Mouse (Mus musculus) kidney, adult 18-20 months (tissue): Measurements from ENCODE around the gene Atp8b4.

ENCODE experiments used
- DNase-seq: peaks from one replicate; pipeline ENCODE4 v3.0.0; 2021

The Atp8b4 gene

DNA sequence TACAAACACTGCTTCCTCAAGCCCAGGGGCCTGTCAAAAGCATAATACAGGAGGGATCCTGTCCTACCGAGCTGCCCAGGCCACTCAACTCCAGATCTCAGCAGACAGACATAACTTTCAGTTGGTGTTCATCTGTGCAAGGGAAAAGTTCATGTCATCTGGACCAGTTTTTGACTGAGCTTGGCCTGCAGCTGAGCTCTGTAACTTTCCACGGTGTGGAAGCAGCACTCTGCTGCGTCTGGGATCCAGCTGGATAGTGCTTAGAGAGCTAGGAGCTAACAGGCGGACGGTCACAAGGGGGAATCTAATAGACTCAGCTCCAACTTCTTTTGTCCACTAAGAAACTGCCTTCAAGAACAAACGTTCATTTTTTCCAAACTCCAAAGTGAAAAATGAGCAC lies 139.8 kb downstream of the Atp8b4 start:
- DNase-seq: no peak

DNA sequence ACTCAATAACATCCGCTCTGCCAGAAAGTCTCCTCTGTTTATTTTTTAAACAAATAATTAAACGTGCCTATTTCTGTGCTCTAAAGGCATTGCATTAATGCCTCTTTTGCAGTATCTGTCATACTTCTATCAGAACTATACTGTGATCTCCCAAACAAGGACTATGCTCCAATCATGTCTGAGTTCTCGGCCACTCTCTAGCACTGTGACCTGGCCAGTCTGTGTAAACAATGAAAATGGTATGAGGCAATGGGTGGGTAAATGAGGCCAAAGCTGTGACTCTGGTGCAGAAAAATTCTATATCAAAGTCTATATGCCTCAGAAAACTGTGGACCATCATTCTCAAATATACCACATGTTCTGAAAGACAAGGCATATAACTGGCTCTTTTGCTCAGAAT lies 140.5 kb downstream of the Atp8b4 start:
- no peak for DNase-seq

DNA sequence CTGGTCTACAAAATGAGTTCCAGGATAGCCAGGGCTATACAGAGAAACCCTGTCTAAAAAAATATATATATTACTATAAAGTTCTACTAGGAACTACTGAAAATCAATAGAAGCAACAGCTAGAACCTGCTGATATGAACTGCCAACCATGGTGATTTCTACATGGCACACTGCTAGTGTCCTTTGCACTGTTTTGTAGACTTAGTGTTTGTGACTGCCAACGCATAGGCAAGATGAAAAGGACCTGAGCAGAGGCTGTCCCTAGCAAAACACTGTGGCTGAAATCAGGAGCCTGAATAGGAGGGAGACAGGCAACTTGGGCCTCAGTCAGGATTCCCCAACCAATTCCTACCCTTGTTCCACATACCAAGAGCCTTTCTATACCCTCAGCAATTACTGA lies 141.2 kb downstream of the Atp8b4 start:
- DNase-seq: no peak

DNA sequence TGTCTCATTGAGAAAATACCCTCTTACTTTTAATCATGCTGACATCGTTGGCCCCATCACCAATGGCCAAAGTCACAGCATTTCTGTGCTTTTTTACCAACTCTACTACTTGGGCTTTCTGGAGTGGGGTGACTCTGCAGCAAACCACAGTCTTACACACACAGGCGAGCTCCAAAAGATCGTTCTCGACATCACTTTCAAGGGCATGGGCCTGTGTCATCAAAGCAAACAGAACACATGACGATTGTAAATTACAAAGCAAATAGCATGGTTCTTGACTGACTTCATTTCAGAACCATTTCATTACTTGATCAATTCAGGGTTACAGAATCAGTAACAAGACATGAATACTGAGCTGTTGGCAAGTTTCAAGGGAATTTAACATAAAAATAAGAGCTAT lies 141.7 kb downstream of the Atp8b4 start:
- no peak for DNase-seq

DNA sequence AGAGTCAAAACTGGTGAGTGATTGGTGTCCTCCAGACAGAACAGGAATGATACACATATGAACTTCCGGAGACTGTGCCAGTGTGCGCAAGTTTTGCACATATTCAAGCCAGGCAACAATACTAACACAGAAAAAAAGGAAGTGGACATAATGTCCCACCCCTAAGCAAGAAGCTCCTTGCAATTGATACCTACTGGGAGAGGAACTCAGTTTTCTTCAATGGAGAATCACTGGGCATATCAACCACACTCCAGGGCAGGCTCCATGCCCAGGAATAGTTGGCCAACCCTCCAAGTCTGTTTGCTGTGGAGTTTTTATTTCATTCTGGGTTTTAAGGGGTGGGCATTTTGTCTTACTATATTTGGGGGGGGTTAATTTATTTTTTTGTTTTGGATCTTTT lies 145.2 kb downstream of the Atp8b4 start:
- DNase-seq: no peak

DNA sequence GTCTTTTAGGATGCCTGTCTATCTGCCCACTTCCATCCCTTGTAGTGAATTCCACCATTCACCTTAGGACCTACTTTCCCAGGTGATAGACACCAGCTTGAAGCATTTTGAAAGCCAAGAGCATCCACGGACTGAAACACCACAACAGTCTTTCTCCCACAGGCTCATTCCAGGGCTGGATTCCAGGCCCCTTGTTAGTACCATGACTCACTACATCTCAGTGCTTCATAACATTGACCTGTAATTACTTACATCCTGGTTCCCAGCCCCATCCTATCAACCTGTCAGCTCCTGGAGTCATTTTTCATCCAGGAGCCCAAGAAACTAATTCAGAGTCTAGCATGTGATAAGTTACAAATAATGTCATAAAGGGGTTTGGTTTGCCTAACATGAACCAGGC lies 148.7 kb downstream of the Atp8b4 start:
- DNase-seq: no peak

DNA sequence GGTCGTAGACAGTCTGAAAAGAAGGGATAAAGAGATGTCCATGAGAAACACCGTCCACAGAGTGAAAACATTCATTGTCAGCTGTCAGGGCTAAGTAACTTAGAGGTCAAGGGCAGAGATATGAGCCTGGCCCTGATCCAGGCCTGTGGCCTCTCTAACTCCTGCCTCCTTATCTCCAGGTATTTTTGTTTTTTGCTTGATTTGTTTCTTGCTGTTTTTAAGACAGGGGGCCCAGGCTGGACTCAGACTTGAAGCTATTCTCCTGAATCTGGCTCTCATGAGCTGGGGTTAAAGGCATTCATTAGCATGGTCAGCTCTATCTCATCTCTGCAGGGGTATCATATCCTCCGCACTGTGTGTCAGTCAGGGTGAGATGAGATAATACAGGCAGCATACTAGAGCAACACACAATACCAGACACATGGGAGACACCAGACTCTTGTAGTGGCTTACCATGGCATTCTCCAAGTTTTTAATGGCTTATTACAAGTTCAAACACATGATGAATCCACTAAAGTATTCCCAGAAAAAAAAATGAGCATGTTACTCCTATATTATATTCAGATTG lies 157.4 kb downstream of the Atp8b4 start:
- DNase-seq: no peak

DNA sequence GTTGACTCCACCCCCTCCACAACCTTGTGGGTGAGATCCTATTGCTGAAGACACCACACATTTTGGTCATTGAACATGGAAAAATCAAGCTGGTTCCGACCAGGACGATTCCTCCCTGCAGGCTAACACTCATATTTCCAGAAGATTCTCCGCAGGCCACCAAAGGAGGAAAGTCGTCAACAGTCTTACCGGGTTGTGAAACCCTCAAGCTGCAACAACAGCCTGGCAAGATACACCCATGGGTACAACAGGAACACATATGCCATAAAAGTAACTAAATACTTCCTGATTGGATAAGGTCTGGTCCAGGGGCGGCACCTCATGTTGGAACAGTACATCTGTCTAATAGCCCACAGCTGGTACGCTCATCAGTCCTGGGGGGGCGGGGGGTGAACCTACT lies 159.0 kb downstream of the Atp8b4 start:
- DNase-seq: no peak

DNA sequence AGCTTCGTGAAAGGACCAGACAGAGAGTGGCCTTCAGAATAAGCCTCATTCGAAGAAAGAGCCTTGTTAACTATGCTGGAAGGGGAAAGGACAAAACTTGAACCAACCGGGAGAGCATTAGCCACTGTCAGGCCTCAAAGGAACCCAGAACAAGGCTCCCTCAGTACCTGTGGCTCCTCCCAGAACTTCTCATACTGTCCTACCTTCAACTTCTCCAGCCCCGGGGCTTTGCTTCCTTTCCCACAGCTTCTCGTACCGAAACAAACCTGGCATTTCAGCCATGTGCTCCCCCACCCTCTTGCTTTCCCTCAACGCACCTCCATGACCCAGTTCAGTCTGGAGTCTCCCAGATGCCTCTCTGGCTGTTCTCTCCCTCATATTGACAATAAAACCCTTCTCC lies 160.3 kb downstream of the Atp8b4 start:
- no peak for DNase-seq

DNA sequence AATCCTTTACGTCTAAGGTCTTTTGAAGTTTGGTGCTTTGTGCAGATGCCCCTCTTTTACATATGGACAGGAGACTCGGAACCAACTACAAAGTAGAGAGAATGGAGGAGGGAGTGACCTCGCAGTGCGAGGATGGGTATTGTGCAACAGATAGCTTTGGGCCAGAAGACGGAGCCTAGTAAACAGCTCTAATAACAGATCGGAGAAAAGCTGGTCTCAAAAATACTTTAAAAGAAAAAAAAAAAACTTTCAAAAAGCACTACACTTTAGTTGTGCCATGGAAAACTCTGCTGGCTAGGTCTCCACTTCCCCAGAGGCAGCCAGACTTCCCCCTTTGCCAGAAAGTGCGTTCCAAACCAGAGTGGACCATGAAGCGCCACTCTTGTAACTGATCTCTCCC lies 161.0 kb downstream of the Atp8b4 start:
- DNase-seq: no peak

DNA sequence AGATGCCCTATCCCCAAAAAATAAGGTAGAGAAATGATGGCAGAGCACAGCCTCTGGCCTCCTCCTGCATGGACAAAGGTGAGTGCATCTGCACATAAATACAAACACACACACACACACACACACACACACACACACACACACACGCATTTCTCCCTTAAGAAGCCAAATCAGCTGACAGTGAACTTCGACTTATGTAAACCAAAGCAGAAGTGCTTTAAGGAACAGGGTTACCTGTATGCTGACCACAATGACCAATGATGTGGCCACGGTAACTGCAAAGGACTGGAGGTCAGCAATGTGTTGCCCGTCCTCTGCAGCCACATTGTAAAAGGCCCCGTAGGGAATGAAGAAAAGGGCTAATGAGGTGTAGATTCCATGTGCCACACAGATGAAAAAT lies 163.3 kb downstream of the Atp8b4 start:
- no peak for DNase-seq

DNA sequence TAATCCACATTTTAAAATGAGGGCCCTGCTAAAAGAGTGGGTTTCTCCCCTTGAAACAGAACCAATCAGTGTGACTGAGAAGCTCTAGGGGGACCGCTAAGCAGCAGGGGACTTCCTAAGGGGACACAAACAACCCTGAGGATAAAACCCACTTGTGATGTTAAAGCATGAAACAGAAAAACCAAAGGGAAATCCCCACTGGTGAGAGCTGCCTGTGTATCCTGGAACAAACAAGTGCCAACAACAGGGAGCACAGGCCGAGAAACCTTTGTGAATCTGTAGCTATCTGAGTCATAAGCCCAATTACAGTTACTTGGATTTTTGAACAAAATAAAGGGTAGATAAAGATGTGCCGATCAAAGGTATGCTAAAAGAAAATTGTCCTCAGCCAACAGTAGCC lies 168.7 kb downstream of the Atp8b4 start:
- DNase-seq: no peak

DNA sequence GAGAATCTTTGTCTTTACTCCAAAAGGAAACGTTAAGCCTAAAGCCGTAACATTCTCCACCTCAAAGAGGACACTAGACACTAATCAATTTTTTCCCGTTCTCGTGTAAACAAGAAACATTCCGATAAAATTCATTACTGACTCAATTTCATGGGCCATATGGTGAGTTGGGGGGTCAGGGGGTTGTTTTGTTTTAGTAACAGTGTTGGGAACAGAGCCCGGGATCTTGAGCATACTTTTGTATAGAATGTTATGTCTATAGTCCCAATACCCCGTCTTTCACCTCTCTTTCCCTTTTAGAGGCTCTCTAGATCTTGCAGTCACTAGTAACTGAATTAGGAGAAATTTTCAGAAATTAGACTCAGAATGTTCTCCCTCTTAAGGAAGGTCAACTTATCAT lies 177.3 kb downstream of the Atp8b4 start:
- DNase-seq: no peak

DNA sequence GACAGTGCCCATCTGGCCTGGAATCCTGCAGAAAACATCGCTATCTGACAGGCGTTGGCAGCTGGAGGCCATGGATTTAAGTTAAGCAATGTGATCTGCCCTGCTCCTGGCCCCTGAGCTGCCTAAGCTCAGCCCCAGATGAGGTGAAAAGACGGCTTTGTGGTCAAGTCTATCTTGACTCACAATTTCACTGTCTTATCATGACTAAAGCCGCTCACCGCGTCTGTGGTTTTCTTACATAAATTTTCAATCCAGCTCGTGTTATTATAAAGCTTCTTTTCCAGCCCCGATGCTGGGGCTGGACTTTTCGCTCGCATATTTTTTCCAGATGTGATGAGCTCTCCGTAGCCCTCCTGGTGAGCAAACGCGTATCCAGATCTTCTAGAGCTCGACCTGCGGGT lies 177.8 kb downstream of the Atp8b4 start:
- no peak for DNase-seq

DNA sequence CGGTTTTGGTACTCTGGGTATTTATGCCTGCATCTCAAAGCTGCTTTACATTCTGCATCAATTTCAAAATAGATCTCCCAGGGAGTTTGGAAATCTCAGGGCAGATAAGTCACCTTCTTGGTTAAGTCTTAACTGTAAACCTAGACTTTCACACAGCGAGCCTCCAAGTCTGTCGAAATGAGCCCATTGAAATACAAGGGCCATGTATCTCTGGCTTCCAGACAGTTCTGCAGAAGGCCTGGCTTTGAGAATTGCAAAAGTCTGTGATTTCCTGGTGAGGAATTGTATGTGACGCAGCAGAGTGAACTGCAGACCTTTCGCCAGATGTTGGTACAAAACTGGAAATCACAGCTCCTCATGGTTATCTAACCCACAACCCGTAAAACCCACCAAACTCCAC lies 182.4 kb downstream of the Atp8b4 start:
- DNase-seq: no peak

DNA sequence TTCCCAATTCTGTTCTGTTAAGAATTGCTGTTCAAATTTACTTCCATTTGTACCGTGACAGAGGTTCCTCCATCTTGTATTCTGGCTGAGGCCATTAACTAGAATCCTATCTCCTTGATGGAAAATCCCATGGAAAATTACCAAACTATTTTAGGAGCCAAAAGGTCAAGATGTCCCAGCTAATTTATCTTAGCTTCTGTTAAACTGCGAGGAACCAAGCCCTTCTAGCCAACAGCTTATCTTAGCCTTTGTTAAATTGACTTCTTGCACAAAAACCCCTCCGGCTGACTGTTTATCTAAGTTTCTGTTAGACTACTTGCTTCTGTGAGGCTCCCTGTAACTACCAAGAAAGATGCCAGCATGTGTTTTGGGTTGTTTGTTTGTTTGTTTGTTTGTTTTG lies 183.5 kb downstream of the Atp8b4 start:
- no peak for DNase-seq

DNA sequence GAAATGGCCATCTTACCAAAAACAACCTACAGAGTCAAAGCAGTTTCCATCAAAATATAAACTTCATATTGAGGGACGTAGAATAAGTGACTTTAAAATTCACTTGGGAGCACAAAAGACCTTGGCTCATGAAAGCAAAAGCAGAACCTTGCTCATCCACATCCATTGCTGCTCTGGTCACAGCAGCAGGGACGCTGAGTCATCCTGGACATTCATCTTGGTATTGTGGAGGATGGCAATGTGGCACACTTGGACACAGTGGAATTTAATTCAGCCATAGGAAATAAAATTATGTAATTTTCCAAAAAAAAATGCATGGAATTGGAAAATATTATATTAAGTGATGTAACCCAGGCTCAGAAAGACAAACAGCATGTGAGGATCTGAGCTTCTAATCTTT lies 184.1 kb downstream of the Atp8b4 start:
- no peak for DNase-seq

DNA sequence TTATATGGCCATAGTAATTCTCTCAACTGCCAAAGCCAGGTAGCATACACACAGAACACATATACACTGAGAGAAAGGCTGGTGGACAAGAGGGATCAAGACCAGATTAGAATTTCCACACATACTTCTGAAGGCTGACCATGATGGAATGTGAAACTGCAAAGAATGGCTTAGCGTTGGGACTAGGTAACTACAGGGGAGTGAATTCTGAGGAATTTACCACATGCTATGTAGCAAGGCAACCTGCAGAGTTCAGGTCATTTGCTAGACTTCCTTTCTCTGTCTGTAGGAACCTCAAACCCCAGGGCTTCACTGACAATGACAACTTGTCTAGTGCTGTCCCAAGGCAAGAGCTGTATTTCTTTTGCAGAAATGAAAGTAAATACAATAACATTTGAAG lies 189.4 kb downstream of the Atp8b4 start:
- DNase-seq: no peak

DNA sequence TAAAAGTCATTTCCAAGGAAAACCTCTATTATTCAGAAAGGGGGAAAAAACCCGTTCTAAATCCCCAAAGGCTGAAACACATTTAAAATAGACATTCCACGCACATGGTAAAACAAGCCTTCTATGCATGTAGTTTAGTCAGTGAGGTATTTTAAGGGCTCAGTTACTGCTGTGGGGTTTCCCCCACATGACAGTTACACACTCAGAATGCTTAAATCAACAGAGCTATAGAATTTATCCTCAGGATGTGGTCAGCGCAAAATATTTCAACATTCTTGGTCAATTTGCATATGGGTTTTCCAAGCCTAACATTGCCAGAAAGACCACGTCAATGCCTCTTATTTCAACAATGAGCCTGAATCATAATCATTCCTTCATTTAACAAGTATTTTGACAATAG lies 190.5 kb downstream of the Atp8b4 start:
- DNase-seq: no peak

DNA sequence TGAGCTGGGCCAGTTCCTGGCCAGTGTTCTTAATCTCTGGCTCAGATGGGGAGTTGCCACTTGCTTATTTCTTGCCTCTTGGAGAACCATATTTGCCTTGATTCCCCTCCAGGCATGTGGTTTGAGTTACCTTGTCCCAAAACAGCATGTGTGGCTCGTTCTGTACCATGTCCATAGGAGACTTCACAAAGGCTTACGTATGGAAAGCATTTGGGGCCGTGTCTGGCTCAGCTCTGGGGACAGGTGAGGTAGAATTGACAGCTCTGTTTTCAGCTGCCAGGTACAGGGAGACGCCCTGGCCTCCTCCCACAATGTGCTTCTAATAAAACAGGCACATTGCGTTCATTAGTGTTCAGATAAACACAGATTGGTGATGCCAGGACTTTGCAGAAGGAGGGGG lies 195.9 kb downstream of the Atp8b4 start:
- DNase-seq: no peak

DNA sequence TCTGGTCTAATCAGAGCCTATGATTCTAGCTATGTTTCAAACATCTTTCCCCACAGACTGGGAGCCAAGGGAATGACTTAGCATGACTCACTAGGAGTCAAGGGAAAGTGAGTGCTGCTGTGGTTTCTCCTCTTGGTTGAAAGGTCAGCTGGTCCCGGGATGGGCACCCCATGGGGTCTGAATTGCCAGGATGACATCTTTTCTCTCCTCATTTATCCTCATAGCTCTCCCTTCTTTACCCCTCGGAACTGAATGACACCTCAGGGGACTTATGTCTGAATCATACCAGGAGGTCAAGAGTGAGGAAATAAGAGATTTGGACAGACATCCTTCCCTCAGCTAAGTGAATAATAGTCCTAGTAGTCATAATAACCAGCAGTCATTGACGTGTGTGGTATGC lies 197.2 kb downstream of the Atp8b4 start:
- no peak for DNase-seq

DNA sequence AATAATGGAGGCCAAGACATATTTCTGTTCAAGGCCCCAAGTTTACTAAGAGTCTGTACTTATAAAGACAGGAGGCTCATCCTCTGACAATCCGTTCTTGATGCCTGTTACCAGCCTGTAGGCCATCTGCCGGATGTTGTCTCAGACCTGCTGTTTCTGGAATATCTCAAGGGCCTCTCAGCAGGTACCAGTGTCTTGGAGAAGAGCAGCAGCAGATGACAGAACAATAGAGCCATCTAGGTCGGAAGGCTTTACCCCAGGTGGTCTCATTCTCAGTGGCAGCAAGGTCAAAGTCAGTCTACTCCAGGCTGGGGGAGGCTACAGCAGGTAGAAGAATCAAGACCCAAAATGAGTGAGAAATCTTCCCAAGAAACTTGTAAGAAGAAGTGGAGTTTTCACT lies 198.1 kb downstream of the Atp8b4 start:
- DNase-seq: no peak

DNA sequence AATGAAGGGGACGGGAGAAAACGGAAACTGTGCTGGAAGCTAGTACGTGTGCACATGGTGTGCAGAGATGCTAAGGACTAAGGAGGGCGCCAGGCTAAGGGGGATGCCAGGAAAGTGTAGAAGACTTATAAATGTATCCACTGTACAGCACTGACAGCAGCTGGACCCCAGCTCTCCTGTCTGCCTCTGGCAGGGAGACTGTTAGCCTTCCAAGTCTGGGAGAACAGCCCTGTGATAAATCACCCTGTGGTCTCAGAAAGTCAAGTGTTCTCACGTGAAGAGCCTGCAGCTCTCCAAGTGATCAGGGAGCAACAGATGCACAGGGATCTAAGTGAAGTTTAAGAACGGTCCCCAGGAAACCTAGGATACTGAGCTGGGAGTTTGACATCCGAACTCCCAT lies 209.8 kb downstream of the Atp8b4 start:
- DNase-seq: no peak

DNA sequence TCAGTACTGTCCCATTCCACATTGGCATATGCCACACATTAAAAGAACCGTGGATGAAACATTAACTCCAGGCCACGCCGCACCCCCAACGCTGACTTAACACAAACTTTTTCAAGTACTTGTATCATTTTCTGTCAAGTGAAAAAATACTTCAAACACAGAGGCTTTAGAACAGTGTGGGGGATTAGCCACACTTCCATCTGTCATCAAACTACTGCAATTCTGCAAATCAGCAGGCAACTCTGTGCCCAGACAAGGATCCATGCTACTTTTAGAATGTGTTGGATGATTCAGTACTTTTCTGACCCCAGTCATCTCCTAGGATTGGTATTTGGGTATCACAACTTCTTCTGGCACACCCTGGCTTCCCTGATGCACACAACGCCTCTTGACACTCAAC lies 212.5 kb downstream of the Atp8b4 start:
- no peak for DNase-seq

DNA sequence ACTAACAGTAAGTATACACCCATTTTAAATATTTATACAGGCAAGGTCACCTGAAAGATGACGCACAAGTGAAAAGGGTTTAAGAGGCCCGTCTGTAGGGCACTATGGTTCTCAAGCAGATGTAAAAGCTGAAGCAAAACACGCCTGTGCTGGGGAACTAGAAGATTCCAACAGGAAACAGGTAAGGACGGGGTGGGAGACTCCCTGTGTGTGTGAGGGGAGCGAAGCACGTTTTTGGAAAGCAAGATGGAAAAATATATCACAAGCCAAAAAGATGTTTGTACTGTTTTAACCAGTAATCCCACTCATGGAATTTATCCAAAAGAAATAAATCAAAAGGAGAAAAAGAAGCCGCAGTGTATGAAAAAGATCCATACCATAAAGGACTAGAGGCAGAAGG lies 214.1 kb downstream of the Atp8b4 start:
- DNase-seq: no peak

DNA sequence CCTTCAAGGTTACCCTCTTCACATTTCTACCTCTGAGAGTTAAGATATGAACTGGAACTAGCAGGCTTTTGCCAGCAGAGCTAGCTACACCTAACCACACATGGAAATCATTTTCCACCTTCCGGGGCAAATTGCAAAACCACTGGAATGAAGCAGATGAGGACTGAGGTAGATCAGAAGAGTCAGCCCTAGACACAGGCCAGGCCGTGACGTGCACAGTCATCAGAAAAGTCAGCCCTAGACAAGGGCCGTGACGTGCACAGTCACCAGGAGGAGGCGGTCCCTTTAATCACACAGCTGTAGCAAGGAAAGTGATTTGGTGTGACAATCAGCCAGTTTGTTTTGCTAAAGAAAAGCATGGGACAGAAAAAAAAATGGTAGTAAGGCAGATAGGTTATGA lies 216.4 kb downstream of the Atp8b4 start:
- DNase-seq: no peak
